ENCODE assay signal across 14 mouse cellular contexts in genomic region chr12:81690751-81691150, GRCm38 (mm10). TPM values are rescaled to one million over a fixed set of nuclear protein-coding genes. Genes with fewer than 3 reads are reported as not detected.
DNase-seq lines count a peak whose midpoint lies in the region; ATAC-seq and TF ChIP-seq lines count a peak whose summit lies in the region.
"Had no signal": no experiment of that assay in that cellular context is flagged by ENCODE, and none has a peak within 500 bp of the region (broad histone marks: within the 10 kb centered on the region; RNA-seq: fewer than 3 reads in every experiment).

No protein-coding gene starts in this region.

- H3K27me3 ChIP-seq in forebrain, embryonic 10.5 days (ENCODE audit: poor library complexity, severe bottlenecking) = peaks cover 18% of the 10 kb centered on the region; the same call in 1 of the 2 replicates
- H3K27me3 ChIP-seq in forebrain, postnatal 0 days (ENCODE audit: insufficient read depth, low read length) = no peaks in the 10 kb centered on the region
- H3K27me3 ChIP-seq in heart, embryonic 12.5 days (replicated peaks) = no peaks in the 10 kb centered on the region
- H3K27me3 ChIP-seq in kidney, embryonic 14.5 days (ENCODE audit: control insufficient read depth, insufficient read depth, low read length) = no peaks in the 10 kb centered on the region

- no peak overlapping the region for H3K4me3 ChIP-seq in forebrain, embryonic 10.5 days
- H3K4me3 ChIP-seq in forebrain, postnatal 0 days (ENCODE audit: low read depth, low read length) = no peak overlapping the region
- no peak overlapping the region for H3K4me3 ChIP-seq in heart, embryonic 12.5 days
- no peak overlapping the region for H3K4me3 ChIP-seq in kidney, embryonic 14.5 days (ENCODE audit: low read length)
- H3K4me3 ChIP-seq: megakaryocyte, embryonic 14.5 days had no signal

- intact Hi-C loops in left cerebral cortex, postnatal 14 days (cut with DNase I) = loop anchor here (10.0 kb wide), 1 partner anchor 706 kb away; no protein-coding TSS in a partner anchor

- no peak overlapping the region for H3K9ac ChIP-seq in forebrain, postnatal 0 days
- no peak overlapping the region for H3K9ac ChIP-seq in heart, embryonic 12.5 days
- no peak overlapping the region for H3K9ac ChIP-seq in kidney, embryonic 14.5 days (ENCODE audit: low read depth, low read length)

- no peak for TF ChIP-seq CTCF in forebrain, postnatal 0 days (IDR thresholded peaks at IDR 0.05; ENCODE audit: low read depth)

- no peaks in the 10 kb centered on the region for H3K9me3 ChIP-seq in forebrain, embryonic 10.5 days
- no peaks in the 10 kb centered on the region for H3K9me3 ChIP-seq in forebrain, postnatal 0 days (ENCODE audit: low read length)
- no peaks in the 10 kb centered on the region for H3K9me3 ChIP-seq in heart, embryonic 12.5 days (replicated peaks)
- H3K9me3 ChIP-seq in kidney, embryonic 14.5 days (ENCODE audit: control insufficient read depth, low read length) = no peaks in the 10 kb centered on the region

- H3K27ac ChIP-seq in forebrain, embryonic 10.5 days = peak overlapping the region; percentile 69
- no peak overlapping the region for H3K27ac ChIP-seq in forebrain, postnatal 0 days (ENCODE audit: low read depth, low read length)
- peak overlapping the region; percentile 53 for H3K27ac ChIP-seq in heart, embryonic 12.5 days (ENCODE audit: poor library complexity, severe bottlenecking)
- H3K27ac ChIP-seq in kidney, embryonic 14.5 days (ENCODE audit: low read depth, low read length) = 0 out of 2 replicates have a peak overlapping the region, but pooled peaks have one; percentile 26

- DNase-seq in forebrain, embryonic 10.5 days (ENCODE audit: extremely low spot score, low spot score) = no peak
- no peak for DNase-seq in forebrain, postnatal 0 days
- peak; percentile 42 for DNase-seq in lung, postnatal 10 days
- no peak for DNase-seq in yolk sac, embryonic 10.5 days (ENCODE audit: low spot score)
- DNase-seq in left cerebral cortex, postnatal 14 days (ENCODE audit: low spot score in 2 of 2) = no peak
- DNase-seq in spleen, postnatal 10 days (ENCODE audit: low spot score in 2 of 2) = no peak
- DNase-seq: spleen, adult 18-20 months had no signal

- H3K4me2 ChIP-seq in forebrain, postnatal 0 days (ENCODE audit: low read depth) = no peak overlapping the region
- no peak overlapping the region for H3K4me2 ChIP-seq in heart, embryonic 12.5 days
- no peak overlapping the region for H3K4me2 ChIP-seq in kidney, embryonic 14.5 days (replicated peaks; ENCODE audit: low read depth, low read length)

- ATAC-seq in forebrain, postnatal 0 days = no peak
- ATAC-seq in heart, embryonic 12.5 days (ENCODE audit: insufficient number of reproducible peaks, low FRiP score) = no peak
- ATAC-seq in kidney, embryonic 14.5 days (ENCODE audit: low FRiP score, low TSS enrichment) = no peak
- ATAC-seq: activated CD4-positive, CD25-positive, alpha-beta regulatory T cell, adult 4 months; inflammation-experienced regulatory T-cells, adult 6 months had no signal

- no peaks in the 10 kb centered on the region for H3K36me3 ChIP-seq in forebrain, embryonic 10.5 days (replicated peaks)
- no peaks in the 10 kb centered on the region for H3K36me3 ChIP-seq in forebrain, postnatal 0 days (ENCODE audit: insufficient read depth)
- no peaks in the 10 kb centered on the region for H3K36me3 ChIP-seq in heart, embryonic 12.5 days
- no peaks in the 10 kb centered on the region for H3K36me3 ChIP-seq in kidney, embryonic 14.5 days (ENCODE audit: control insufficient read depth, insufficient read depth, low read length)

- WGBS in forebrain, embryonic 10.5 days = 88% methylated on average over 7 of the region's 7 CpGs
- 79% methylated on average over 7 of the region's 7 CpGs for WGBS in forebrain, postnatal 0 days
- 68% methylated on average over 7 of the region's 7 CpGs for WGBS in heart, embryonic 12.5 days
- WGBS in kidney, embryonic 14.5 days = 83% methylated on average over 7 of the region's 7 CpGs

- H3K4me1 ChIP-seq in forebrain, embryonic 10.5 days = peaks cover 52% of the 10 kb centered on the region
- no peaks in the 10 kb centered on the region for H3K4me1 ChIP-seq in forebrain, postnatal 0 days (ENCODE audit: insufficient read depth)
- H3K4me1 ChIP-seq in heart, embryonic 12.5 days (replicated peaks) = peaks cover 14% of the 10 kb centered on the region; the same call in 1 of the 2 replicates
- no peaks in the 10 kb centered on the region for H3K4me1 ChIP-seq in kidney, embryonic 14.5 days (ENCODE audit: control insufficient read depth, insufficient read depth, low read length)

RNA-seq across cellular contexts. Expression of gene Ttc9, which starts 59.7 kb away (rescaled TPM):
- polyA plus RNA-seq in forebrain, embryonic 10.5 days (2016; fragmentation: Nextera tagmentation; extraction: Ambion mirVana) = 3.5 and 4.5 TPM in 2 replicates
- total RNA-seq in forebrain, postnatal 0 days (2014; rRNA removed) = 54.6 and 64.0 TPM in 2 replicates
- polyA plus RNA-seq in forebrain, postnatal 0 days (2015; fragmentation: Nextera tagmentation; extraction: Ambion mirVana) = 18.7 and 19.5 TPM in 2 replicates
- polyA plus RNA-seq in heart, embryonic 12.5 days (2016; fragmentation: Nextera tagmentation; extraction: Ambion mirVana) = 3.8 and 4.0 TPM in 2 replicates
- 0.55 and 1.2 TPM in 2 replicates for polyA plus RNA-seq in kidney, embryonic 14.5 days (2014; fragmentation: Nextera tagmentation; extraction: Ambion mirVana)
- 10 to 100 TPM; 61.2 to 63.2 TPM for total RNA-seq in left cerebral cortex, postnatal 14 days (2021)
- total RNA-seq: liver, adult 2 months; MEL had no signal
- polyA plus RNA-seq: activated CD4-positive, CD25-positive, alpha-beta regulatory T cell, adult 4 months; liver, adult 2 months had no signal
